Mouse (Mus musculus): ENCODE data around the gene Tbcb. TPM values are rescaled to one million over a fixed set of nuclear protein-coding genes. Genes with fewer than 3 reads are reported as not detected.

Tbcb gene
- polyA plus RNA-seq, 1 experiment from 2014 or later: 260 TPM

DNA sequence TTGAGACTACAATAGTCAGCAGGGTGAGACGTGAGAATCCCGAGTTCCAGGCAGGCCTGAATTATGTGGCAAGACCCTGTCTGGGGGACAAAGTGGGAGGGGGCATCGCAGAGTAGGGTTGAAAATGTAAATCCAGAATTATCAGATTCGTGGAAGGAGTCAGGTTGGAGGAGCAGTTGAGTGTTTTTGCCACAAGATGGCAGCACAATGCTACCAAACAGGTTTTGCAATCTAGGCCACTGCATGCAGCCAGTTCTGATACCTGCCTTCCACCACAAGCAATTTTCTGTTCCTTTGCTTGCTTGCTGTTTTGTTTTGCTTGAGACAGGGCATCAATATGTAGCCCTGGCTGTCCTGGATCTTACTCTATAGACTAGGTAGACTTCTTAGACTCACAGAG, 50.8 kb downstream of the Tbcb start:
- ATAC-seq (ENCODE audit: low FRiP score) (peak; percentile 22; the same call in 1 of the 2 replicates), DNase-seq (ENCODE audit: low spot score, missing footprints) (peak; percentile 98)
- no peak overlapping the region for H3K9ac ChIP-seq (ENCODE audit: low read length)
- 4% methylated on average over 4 of the region's 4 CpGs for WGBS
- peaks cover 3% of the 10 kb centered on the region; the same call in 1 of the 2 replicates for H3K36me3 ChIP-seq (ENCODE audit: control insufficient read depth, insufficient read depth, low read length)
- H3K27me3 ChIP-seq (ENCODE audit: control insufficient read depth, insufficient read depth, low read length): no peaks in the 10 kb centered on the region
- no peak overlapping the region for H3K4me2 ChIP-seq
- H3K27ac ChIP-seq (ENCODE audit: low read depth, low read length): no peak overlapping the region
- H3K4me1 ChIP-seq (ENCODE audit: control insufficient read depth, insufficient read depth, low read length): peaks cover 6% of the 10 kb centered on the region
- H3K9me3 ChIP-seq (ENCODE audit: control insufficient read depth, low read length): no peaks in the 10 kb centered on the region
- H3K4me3 ChIP-seq (ENCODE audit: low read depth, low read length): no peak overlapping the region

DNA sequence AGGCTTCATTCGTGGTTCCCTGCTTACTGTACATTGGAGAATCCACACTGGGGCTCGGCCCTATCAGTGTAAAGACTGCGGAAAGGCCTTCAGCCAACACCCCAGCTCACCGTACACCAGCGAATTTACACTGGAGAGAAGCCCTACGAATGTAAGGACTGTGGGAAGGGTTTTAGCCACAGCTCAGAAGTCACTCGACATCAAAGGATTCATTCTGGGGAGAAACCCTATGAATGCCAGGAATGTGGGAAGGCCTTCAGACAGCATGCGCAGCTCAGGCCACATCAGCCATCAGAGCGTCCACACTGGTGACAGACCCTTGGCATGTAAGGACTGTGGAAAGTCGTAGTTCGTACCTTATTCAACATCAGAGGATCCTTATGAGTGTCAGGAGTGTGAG, 53.8 kb downstream of the Tbcb start:
- no peak overlapping the region for H3K27ac ChIP-seq (ENCODE audit: low read depth, low read length)
- no peak overlapping the region for H3K4me3 ChIP-seq (ENCODE audit: low read depth, low read length)
- H3K9ac ChIP-seq (ENCODE audit: low read length): no peak overlapping the region
- peaks cover 3% of the 10 kb centered on the region; the same call in 1 of the 2 replicates for H3K36me3 ChIP-seq (ENCODE audit: control insufficient read depth, insufficient read depth, low read length)
- WGBS: 88% methylated on average over 11 of the region's 11 CpGs
- H3K4me1 ChIP-seq (ENCODE audit: control insufficient read depth, insufficient read depth, low read length): no peaks in the 10 kb centered on the region
- no peaks in the 10 kb centered on the region for H3K27me3 ChIP-seq (ENCODE audit: control insufficient read depth, insufficient read depth, low read length)
- no peaks in the 10 kb centered on the region for H3K9me3 ChIP-seq (ENCODE audit: control insufficient read depth, low read length)
- no peak overlapping the region for H3K4me2 ChIP-seq
- no peak for DNase-seq (ENCODE audit: low spot score, missing footprints)
- no peak for ATAC-seq (ENCODE audit: low FRiP score)

GRCm38 (mm10) chr7:30176474-30176873, 55.6 kb downstream of the Tbcb start:
- Histone ChIP-seq H3K27ac (ENCODE audit: low read depth, low read length) (no peak overlapping the region), H3K27me3 (ENCODE audit: control insufficient read depth, insufficient read depth, low read length) (no peaks in the 10 kb centered on the region), H3K9ac (ENCODE audit: low read length) (no peak overlapping the region), H3K9me3 (ENCODE audit: control insufficient read depth, low read length) (no peaks in the 10 kb centered on the region), H3K4me1 (ENCODE audit: control insufficient read depth, insufficient read depth, low read length) (no peaks in the 10 kb centered on the region), H3K36me3 (ENCODE audit: control insufficient read depth, insufficient read depth, low read length) (peaks cover 3% of the 10 kb centered on the region; the same call in 1 of the 2 replicates), H3K4me2 (no peak overlapping the region), H3K4me3 (ENCODE audit: low read depth, low read length) (no peak overlapping the region)
- 88% methylated on average over 12 of the region's 12 CpGs for WGBS
- DNase-seq (ENCODE audit: low spot score, missing footprints) (no peak), ATAC-seq (ENCODE audit: low FRiP score) (no peak)

Other genes starting within 250 kb of the Tbcb start
- gene Zfp568, start 248.3 kb downstream of the Tbcb start, polyA plus RNA-seq (2014; fragmentation: Nextera tagmentation; extraction: Ambion mirVana): 11.7 and 13.0 TPM in 2 replicates
- 6.1 and 6.2 TPM in 2 replicates for gene Zfp14, start 180.9 kb downstream of the Tbcb start, polyA plus RNA-seq (2014; fragmentation: Nextera tagmentation; extraction: Ambion mirVana)
- gene Zfp82, start 159.4 kb downstream of the Tbcb start, polyA plus RNA-seq (2014; fragmentation: Nextera tagmentation; extraction: Ambion mirVana): 7.4 and 8.8 TPM in 2 replicates
- 1.2 and 2.4 TPM in 2 replicates for gene Gm26920, start 141.9 kb downstream of the Tbcb start, polyA plus RNA-seq (2014; fragmentation: Nextera tagmentation; extraction: Ambion mirVana)
- 14.8 and 15.7 TPM in 2 replicates for gene Zfp566, start 141.7 kb downstream of the Tbcb start, polyA plus RNA-seq (2014; fragmentation: Nextera tagmentation; extraction: Ambion mirVana)
- gene Zfp260, start 137.5 kb downstream of the Tbcb start, polyA plus RNA-seq (2014; fragmentation: Nextera tagmentation; extraction: Ambion mirVana): 138 and 139 TPM in 2 replicates
- gene Zfp382, start 110.3 kb downstream of the Tbcb start, polyA plus RNA-seq (2014; fragmentation: Nextera tagmentation; extraction: Ambion mirVana): 4.4 and 5.8 TPM in 2 replicates
- 16.6 and 18.1 TPM in 2 replicates for gene Zfp146, start 62.5 kb downstream of the Tbcb start, polyA plus RNA-seq (2014; fragmentation: Nextera tagmentation; extraction: Ambion mirVana)
- gene Cox7a1, start 48.1 kb downstream of the Tbcb start, polyA plus RNA-seq (2014; fragmentation: Nextera tagmentation; extraction: Ambion mirVana): 3.5 and 4.1 TPM in 2 replicates
- gene Capns1, start 33.5 kb downstream of the Tbcb start, polyA plus RNA-seq (2014; fragmentation: Nextera tagmentation; extraction: Ambion mirVana): 39.0 and 43.9 TPM in 2 replicates
- gene Polr2i, start 324 bp downstream of the Tbcb start, polyA plus RNA-seq (2014; fragmentation: Nextera tagmentation; extraction: Ambion mirVana): 149 and 163 TPM in 2 replicates
- gene Ovol3, start 3.5 kb upstream of the Tbcb start, polyA plus RNA-seq (2014; fragmentation: Nextera tagmentation; extraction: Ambion mirVana): not detected in 2 replicates
- gene Thap8, start 47.8 kb upstream of the Tbcb start, polyA plus RNA-seq (2014; fragmentation: Nextera tagmentation; extraction: Ambion mirVana): 0.19 and 0.28 TPM in 2 replicates
- gene Wdr62, start 48.1 kb upstream of the Tbcb start, polyA plus RNA-seq (2014; fragmentation: Nextera tagmentation; extraction: Ambion mirVana): 11.3 and 11.5 TPM in 2 replicates
- gene Clip3, start 59.5 kb upstream of the Tbcb start, polyA plus RNA-seq (2014; fragmentation: Nextera tagmentation; extraction: Ambion mirVana): 66.6 and 92.0 TPM in 2 replicates
- gene Alkbh6, start 76.4 kb upstream of the Tbcb start, polyA plus RNA-seq (2014; fragmentation: Nextera tagmentation; extraction: Ambion mirVana): 84.3 and 86.0 TPM in 2 replicates
- gene Syne4, start 82.5 kb upstream of the Tbcb start, polyA plus RNA-seq (2014; fragmentation: Nextera tagmentation; extraction: Ambion mirVana): 8.2 and 8.4 TPM in 2 replicates
- 0.52 TPM in 1 of 2 replicates, not detected in the other for gene E130208F15Rik, start 89.5 kb upstream of the Tbcb start, polyA plus RNA-seq (2014; fragmentation: Nextera tagmentation; extraction: Ambion mirVana)
- gene Sdhaf1, start 91.6 kb upstream of the Tbcb start, polyA plus RNA-seq (2014; fragmentation: Nextera tagmentation; extraction: Ambion mirVana): 23.1 and 24.5 TPM in 2 replicates
- gene Lrfn3, start 130.5 kb upstream of the Tbcb start, polyA plus RNA-seq (2014; fragmentation: Nextera tagmentation; extraction: Ambion mirVana): 5.3 and 5.9 TPM in 2 replicates
- gene Tyrobp, start 181.5 kb upstream of the Tbcb start, polyA plus RNA-seq (2014; fragmentation: Nextera tagmentation; extraction: Ambion mirVana): 16.6 and 19.7 TPM in 2 replicates
- 0.43 and 0.45 TPM in 2 replicates for gene Hcst, start 187.6 kb upstream of the Tbcb start, polyA plus RNA-seq (2014; fragmentation: Nextera tagmentation; extraction: Ambion mirVana)
- 0.63 and 1.2 TPM in 2 replicates for gene Nfkbid, start 189.5 kb upstream of the Tbcb start, polyA plus RNA-seq (2014; fragmentation: Nextera tagmentation; extraction: Ambion mirVana)
- 128 and 134 TPM in 2 replicates for gene Aplp1, start 213.3 kb upstream of the Tbcb start, polyA plus RNA-seq (2014; fragmentation: Nextera tagmentation; extraction: Ambion mirVana)
- 0.58 and 0.61 TPM in 2 replicates for gene Kirrel2, start 225.4 kb upstream of the Tbcb start, polyA plus RNA-seq (2014; fragmentation: Nextera tagmentation; extraction: Ambion mirVana)
- not detected in 2 replicates for gene Nphs1, start 226.0 kb upstream of the Tbcb start, polyA plus RNA-seq (2014; fragmentation: Nextera tagmentation; extraction: Ambion mirVana)